Mouse (Mus musculus): ENCODE measurements around the gene Trpm2. TPM values are rescaled to one million over a fixed set of nuclear protein-coding genes. Genes with fewer than 3 reads are reported as not detected.
A peak's percentile ranks its signal among the peaks of the same experiment; 100 is the strongest.

The Trpm2 gene
- polyA plus RNA-seq, 1 experiment from 2014 or later = 1.5 TPM

- peak; percentile 86 for ATAC-seq (ENCODE audit: insufficient number of reproducible peaks, insufficient read depth, low FRiP score, low read depth)
- H3K36me3 ChIP-seq (ENCODE audit: control insufficient read depth, insufficient read depth, low read length) = no peaks in the 10 kb centered on the region
- H3K9me3 ChIP-seq (ENCODE audit: control insufficient read depth, low read depth, low read length) = no peaks in the 10 kb centered on the region
- no peak overlapping the region for H3K27ac ChIP-seq (ENCODE audit: low read length)
- 8% methylated on average over 34 of the region's 35 CpGs for WGBS
- peak overlapping the region; percentile 49 for H3K4me3 ChIP-seq (ENCODE audit: low read depth, low read length)
- H3K4me1 ChIP-seq (ENCODE audit: control insufficient read depth, insufficient read depth, low read length) = no peaks in the 10 kb centered on the region
- H3K9ac ChIP-seq (replicated peaks; ENCODE audit: low read depth, low read length) = no peak overlapping the region
- H3K27me3 ChIP-seq (ENCODE audit: control insufficient read depth, insufficient read depth, low read length) = no peaks in the 10 kb centered on the region
- peak overlapping the region; percentile 73 for H3K4me2 ChIP-seq (replicated peaks; ENCODE audit: low read depth, low read length)
Observed at GRCm38 (mm10) chr10:77902894-77903715, 67.3 kb downstream of the Trpm2 start.

- Histone ChIP-seq H3K4me1 (ENCODE audit: control insufficient read depth, insufficient read depth, low read length) (no peaks in the 10 kb centered on the region), H3K27ac (ENCODE audit: low read length) (no peak within 1 kb of the TSS), H3K36me3 (ENCODE audit: control insufficient read depth, insufficient read depth, low read length) (no peaks in the 10 kb centered on the region), H3K4me2 (replicated peaks; ENCODE audit: low read depth, low read length) (peak within 1 kb of the TSS; percentile 73), H3K4me3 (ENCODE audit: low read depth, low read length) (peak within 1 kb of the TSS; percentile 49), H3K27me3 (ENCODE audit: control insufficient read depth, insufficient read depth, low read length) (no peaks in the 10 kb centered on the region), H3K9me3 (ENCODE audit: control insufficient read depth, low read depth, low read length) (no peaks in the 10 kb centered on the region), H3K9ac (replicated peaks; ENCODE audit: low read depth, low read length) (peak within 1 kb of the TSS; percentile 43)
- ATAC-seq (ENCODE audit: insufficient number of reproducible peaks, insufficient read depth, low FRiP score, low read depth) = peak; percentile 79
- WGBS = under 1% methylated on average over 44 of the region's 46 CpGs
Observed at GRCm38 (mm10) chr10:77902211-77902893, 68.0 kb downstream of the Trpm2 start, which contains the start of gene Lrrc3. TSS of gene Lrrc3 (minus strand) at chr10:77902536.

GRCm38 (mm10) chr10:77901871-77902210, 68.5 kb downstream of the Trpm2 start:
- 0 out of 2 replicates have a peak, but pooled peaks have one; percentile 10 for ATAC-seq (ENCODE audit: insufficient number of reproducible peaks, insufficient read depth, low FRiP score, low read depth)
- H3K4me1 ChIP-seq (ENCODE audit: control insufficient read depth, insufficient read depth, low read length) = no peaks in the 10 kb centered on the region
- 2% methylated on average over 14 of the region's 14 CpGs for WGBS
- peak overlapping the region; percentile 73 for H3K4me2 ChIP-seq (replicated peaks; ENCODE audit: low read depth, low read length)
- H3K9ac ChIP-seq (replicated peaks; ENCODE audit: low read depth, low read length) = peak overlapping the region; percentile 43; the same call in 1 of the 2 replicates
- peak overlapping the region; percentile 49 for H3K4me3 ChIP-seq (ENCODE audit: low read depth, low read length)
- no peaks in the 10 kb centered on the region for H3K9me3 ChIP-seq (ENCODE audit: control insufficient read depth, low read depth, low read length)
- H3K27ac ChIP-seq (ENCODE audit: low read length) = no peak overlapping the region
- H3K27me3 ChIP-seq (ENCODE audit: control insufficient read depth, insufficient read depth, low read length) = no peaks in the 10 kb centered on the region
- no peaks in the 10 kb centered on the region for H3K36me3 ChIP-seq (ENCODE audit: control insufficient read depth, insufficient read depth, low read length)

- Histone ChIP-seq H3K9ac (replicated peaks; ENCODE audit: low read depth, low read length) (no peak overlapping the region), H3K27ac (ENCODE audit: low read length) (no peak overlapping the region), H3K9me3 (ENCODE audit: control insufficient read depth, low read depth, low read length) (no peaks in the 10 kb centered on the region), H3K4me3 (ENCODE audit: low read depth, low read length) (peak overlapping the region; percentile 49; the same call in 1 of the 2 replicates), H3K36me3 (ENCODE audit: control insufficient read depth, insufficient read depth, low read length) (no peaks in the 10 kb centered on the region), H3K4me2 (replicated peaks; ENCODE audit: low read depth, low read length) (peak overlapping the region; percentile 73; the same call in 1 of the 2 replicates), H3K4me1 (ENCODE audit: control insufficient read depth, insufficient read depth, low read length) (no peaks in the 10 kb centered on the region), H3K27me3 (ENCODE audit: control insufficient read depth, insufficient read depth, low read length) (no peaks in the 10 kb centered on the region)
- ATAC-seq (ENCODE audit: insufficient number of reproducible peaks, insufficient read depth, low FRiP score, low read depth) = no peak
- 86% methylated on average over 27 of the region's 27 CpGs for WGBS
Observed at GRCm38 (mm10) chr10:77900903-77901818, 69.2 kb downstream of the Trpm2 start.

GRCm38 (mm10) chr10:77900126-77900525, 70.2 kb downstream of the Trpm2 start:
- 76% methylated on average over 7 of the region's 7 CpGs for WGBS
- Histone ChIP-seq H3K27me3 (ENCODE audit: control insufficient read depth, insufficient read depth, low read length) (no peaks in the 10 kb centered on the region), H3K36me3 (ENCODE audit: control insufficient read depth, insufficient read depth, low read length) (no peaks in the 10 kb centered on the region), H3K27ac (ENCODE audit: low read length) (no peak overlapping the region), H3K4me2 (replicated peaks; ENCODE audit: low read depth, low read length) (no peak overlapping the region), H3K4me1 (ENCODE audit: control insufficient read depth, insufficient read depth, low read length) (no peaks in the 10 kb centered on the region), H3K4me3 (ENCODE audit: low read depth, low read length) (no peak overlapping the region), H3K9ac (replicated peaks; ENCODE audit: low read depth, low read length) (no peak overlapping the region), H3K9me3 (ENCODE audit: control insufficient read depth, low read depth, low read length) (no peaks in the 10 kb centered on the region)
- ATAC-seq (ENCODE audit: insufficient number of reproducible peaks, insufficient read depth, low FRiP score, low read depth) = no peak

- ATAC-seq (ENCODE audit: insufficient number of reproducible peaks, insufficient read depth, low FRiP score, low read depth) = no peak
- no peaks in the 10 kb centered on the region for H3K36me3 ChIP-seq (ENCODE audit: control insufficient read depth, insufficient read depth, low read length)
- no peak overlapping the region for H3K9ac ChIP-seq (replicated peaks; ENCODE audit: low read depth, low read length)
- H3K27ac ChIP-seq (ENCODE audit: low read length) = no peak overlapping the region
- no peak overlapping the region for H3K4me2 ChIP-seq (replicated peaks; ENCODE audit: low read depth, low read length)
- H3K4me3 ChIP-seq (ENCODE audit: low read depth, low read length) = no peak overlapping the region
- 49% methylated on average over 5 of the region's 5 CpGs for WGBS
- H3K4me1 ChIP-seq (ENCODE audit: control insufficient read depth, insufficient read depth, low read length) = no peaks in the 10 kb centered on the region
- no peaks in the 10 kb centered on the region for H3K9me3 ChIP-seq (ENCODE audit: control insufficient read depth, low read depth, low read length)
- H3K27me3 ChIP-seq (ENCODE audit: control insufficient read depth, insufficient read depth, low read length) = no peaks in the 10 kb centered on the region
Observed at GRCm38 (mm10) chr10:77895562-77895961, 74.8 kb downstream of the Trpm2 start.

- H3K4me3 ChIP-seq (ENCODE audit: low read depth, low read length) = no peak overlapping the region
- no peaks in the 10 kb centered on the region for H3K36me3 ChIP-seq (ENCODE audit: control insufficient read depth, insufficient read depth, low read length)
- no peaks in the 10 kb centered on the region for H3K9me3 ChIP-seq (ENCODE audit: control insufficient read depth, low read depth, low read length)
- no peaks in the 10 kb centered on the region for H3K27me3 ChIP-seq (ENCODE audit: control insufficient read depth, insufficient read depth, low read length)
- no peak overlapping the region for H3K9ac ChIP-seq (replicated peaks; ENCODE audit: low read depth, low read length)
- H3K27ac ChIP-seq (ENCODE audit: low read length) = no peak overlapping the region
- 83% methylated on average over 8 of the region's 8 CpGs for WGBS
- H3K4me1 ChIP-seq (ENCODE audit: control insufficient read depth, insufficient read depth, low read length) = no peaks in the 10 kb centered on the region
- H3K4me2 ChIP-seq (replicated peaks; ENCODE audit: low read depth, low read length) = no peak overlapping the region
- 0 out of 2 replicates have a peak, but pooled peaks have one; percentile 21 for ATAC-seq (ENCODE audit: insufficient number of reproducible peaks, insufficient read depth, low FRiP score, low read depth)
Observed at GRCm38 (mm10) chr10:77890987-77891565, 79.3 kb downstream of the Trpm2 start.
